7 mouse cellular contexts compared by ENCODE assay signal in the genomic region with DNA sequence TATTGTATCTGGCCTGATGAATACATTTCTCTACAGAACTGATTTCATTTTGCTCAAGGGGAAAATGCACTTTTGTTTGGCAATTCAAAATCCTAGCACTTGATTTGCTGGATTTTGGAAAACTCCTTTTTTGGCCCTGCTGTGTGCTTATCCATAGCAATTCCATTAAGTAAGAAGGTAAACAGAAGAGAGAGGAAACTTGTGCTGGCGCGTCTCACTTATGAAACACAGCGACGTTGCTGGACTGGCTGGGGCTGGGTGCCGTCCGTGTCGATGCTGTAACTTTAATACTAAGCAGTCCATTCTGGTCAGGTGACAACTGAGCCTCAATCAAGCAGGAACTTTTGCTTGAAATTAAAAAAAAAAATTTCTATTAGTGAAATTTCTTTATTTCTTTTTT. TPM values are rescaled to one million over a fixed set of nuclear protein-coding genes. Genes with fewer than 3 reads are reported as not detected.
DNase-seq lines count a peak whose midpoint lies in the region; ATAC-seq and TF ChIP-seq lines count a peak whose summit lies in the region.

No protein-coding gene starts in this region.

- WGBS in midbrain, embryonic 11.5 days: 8% methylated on average over 7 of the region's 7 CpGs
- WGBS in midbrain, postnatal 0 days: 15% methylated on average over 7 of the region's 7 CpGs
- WGBS in forebrain, embryonic 15.5 days: 10% methylated on average over 7 of the region's 7 CpGs
- WGBS in intestine, embryonic 16.5 days: 16% methylated on average over 7 of the region's 7 CpGs
- 5% methylated on average over 7 of the region's 7 CpGs for WGBS in stomach, embryonic 16.5 days

- no peaks in the 10 kb centered on the region for H3K27me3 ChIP-seq in midbrain, embryonic 11.5 days (ENCODE audit: control insufficient read depth, insufficient read depth, low read length)
- no peaks in the 10 kb centered on the region for H3K27me3 ChIP-seq in midbrain, postnatal 0 days (ENCODE audit: insufficient read depth, low read length)
- H3K27me3 ChIP-seq in forebrain, embryonic 15.5 days: no peaks in the 10 kb centered on the region
- no peaks in the 10 kb centered on the region for H3K27me3 ChIP-seq in intestine, embryonic 16.5 days (replicated peaks; ENCODE audit: control insufficient read depth, insufficient read depth, low read length)
- H3K27me3 ChIP-seq in stomach, embryonic 16.5 days (ENCODE audit: control insufficient read depth, insufficient read depth, low read length): no peaks in the 10 kb centered on the region

- H3K4me3 ChIP-seq in midbrain, embryonic 11.5 days (ENCODE audit: low read depth, low read length): no peak overlapping the region
- no peak overlapping the region for H3K4me3 ChIP-seq in midbrain, postnatal 0 days (ENCODE audit: low read depth, low read length)
- H3K4me3 ChIP-seq in forebrain, embryonic 15.5 days: no peak overlapping the region
- no peak overlapping the region for H3K4me3 ChIP-seq in intestine, embryonic 16.5 days (ENCODE audit: low read length)
- no peak overlapping the region for H3K4me3 ChIP-seq in stomach, embryonic 16.5 days (replicated peaks; ENCODE audit: low read length)

- ATAC-seq in midbrain, embryonic 11.5 days (ENCODE audit: low FRiP score): no peak
- no peak for ATAC-seq in midbrain, postnatal 0 days (ENCODE audit: low FRiP score)
- ATAC-seq in forebrain, embryonic 15.5 days (replicated peaks): 0 out of 2 replicates have a peak, but pooled peaks have one; percentile 42
- peak; percentile 28; the same call in 1 of the 2 replicates for ATAC-seq in intestine, embryonic 16.5 days
- no peak; the same call in 1 of the 2 replicates for ATAC-seq in stomach, embryonic 16.5 days (ENCODE audit: insufficient read depth, low FRiP score)
- no peak for ATAC-seq in activated CD4-positive, CD25-positive, alpha-beta regulatory T cell, adult 4 months

- TF ChIP-seq CTCF in midbrain, postnatal 0 days (IDR thresholded peaks at IDR 0.05): no peak

- peaks cover 16% of the 10 kb centered on the region for H3K36me3 ChIP-seq in midbrain, embryonic 11.5 days (ENCODE audit: control insufficient read depth, insufficient read depth, low read length)
- H3K36me3 ChIP-seq in midbrain, postnatal 0 days (ENCODE audit: insufficient read depth, low read length): peaks cover 28% of the 10 kb centered on the region
- H3K36me3 ChIP-seq in forebrain, embryonic 15.5 days: peaks cover 36% of the 10 kb centered on the region
- peaks cover 23% of the 10 kb centered on the region for H3K36me3 ChIP-seq in intestine, embryonic 16.5 days (ENCODE audit: control insufficient read depth, insufficient read depth, low read length)
- peaks cover 19% of the 10 kb centered on the region; the same call in 1 of the 2 replicates for H3K36me3 ChIP-seq in stomach, embryonic 16.5 days (ENCODE audit: control insufficient read depth, insufficient read depth, low read length)

- peak; percentile 88 for DNase-seq in midbrain, embryonic 11.5 days (ENCODE audit: low spot score, missing footprints)
- DNase-seq in midbrain, postnatal 0 days (ENCODE audit: low spot score): no peak
- DNase-seq in T-cell, adult 2 months (ENCODE audit: low spot score): no peak

- H3K4me2 ChIP-seq in midbrain, embryonic 11.5 days: peak overlapping the region; percentile 11; the same call in 1 of the 2 replicates
- no peak overlapping the region for H3K4me2 ChIP-seq in midbrain, postnatal 0 days (ENCODE audit: low read depth, low read length, poor library complexity, severe bottlenecking)
- no peak overlapping the region for H3K4me2 ChIP-seq in forebrain, embryonic 15.5 days (replicated peaks)
- H3K4me2 ChIP-seq in intestine, embryonic 16.5 days (ENCODE audit: low read depth, low read length): no peak overlapping the region
- H3K4me2 ChIP-seq in stomach, embryonic 16.5 days (ENCODE audit: low read depth, low read length): peak overlapping the region; percentile 11; the same call in 1 of the 2 replicates

- no peaks in the 10 kb centered on the region for H3K9me3 ChIP-seq in midbrain, embryonic 11.5 days (ENCODE audit: control insufficient read depth, low read length)
- no peaks in the 10 kb centered on the region for H3K9me3 ChIP-seq in midbrain, postnatal 0 days (ENCODE audit: low read length)
- no peaks in the 10 kb centered on the region for H3K9me3 ChIP-seq in forebrain, embryonic 15.5 days
- H3K9me3 ChIP-seq in intestine, embryonic 16.5 days (ENCODE audit: control insufficient read depth, low read length): no peaks in the 10 kb centered on the region
- no peaks in the 10 kb centered on the region for H3K9me3 ChIP-seq in stomach, embryonic 16.5 days (replicated peaks; ENCODE audit: control insufficient read depth, low read length)

- H3K9ac ChIP-seq in midbrain, embryonic 11.5 days (ENCODE audit: low read length): no peak overlapping the region
- no peak overlapping the region for H3K9ac ChIP-seq in midbrain, postnatal 0 days (replicated peaks; ENCODE audit: low read length, poor library complexity, severe bottlenecking)
- no peak overlapping the region for H3K9ac ChIP-seq in forebrain, embryonic 15.5 days (replicated peaks)
- no peak overlapping the region for H3K9ac ChIP-seq in intestine, embryonic 16.5 days (ENCODE audit: low read depth, low read length)
- no peak overlapping the region for H3K9ac ChIP-seq in stomach, embryonic 16.5 days (ENCODE audit: low read length)

- H3K27ac ChIP-seq in midbrain, embryonic 11.5 days (ENCODE audit: low read depth, low read length): no peak overlapping the region
- no peak overlapping the region for H3K27ac ChIP-seq in midbrain, postnatal 0 days (ENCODE audit: low read depth, low read length)
- no peak overlapping the region for H3K27ac ChIP-seq in forebrain, embryonic 15.5 days (replicated peaks)
- peak overlapping the region; percentile 47; the same call in 1 of the 2 replicates for H3K27ac ChIP-seq in intestine, embryonic 16.5 days (ENCODE audit: low read length)
- H3K27ac ChIP-seq in stomach, embryonic 16.5 days (ENCODE audit: low read length): peak overlapping the region; percentile 77

- H3K4me1 ChIP-seq in midbrain, embryonic 11.5 days (ENCODE audit: control insufficient read depth, insufficient read depth, low read length): peaks cover 14% of the 10 kb centered on the region
- H3K4me1 ChIP-seq in midbrain, postnatal 0 days (ENCODE audit: insufficient read depth, low read length): peaks cover 14% of the 10 kb centered on the region
- peaks cover 36% of the 10 kb centered on the region for H3K4me1 ChIP-seq in forebrain, embryonic 15.5 days
- peaks cover 24% of the 10 kb centered on the region for H3K4me1 ChIP-seq in intestine, embryonic 16.5 days (ENCODE audit: control insufficient read depth, insufficient read depth, low read length)
- H3K4me1 ChIP-seq in stomach, embryonic 16.5 days (ENCODE audit: control insufficient read depth, insufficient read depth, low read length): peaks cover 26% of the 10 kb centered on the region

RNA-seq across cellular contexts. Expression of a gene that starts 8.6 kb away (rescaled TPM):
- polyA plus RNA-seq in midbrain, embryonic 11.5 days (2014; fragmentation: Nextera tagmentation; extraction: Ambion mirVana): 54.6 and 59.5 TPM in 2 replicates
- total RNA-seq in midbrain, postnatal 0 days (2014; rRNA removed): 63.9 and 75.1 TPM in 2 replicates
- polyA plus RNA-seq in midbrain, postnatal 0 days (2015; fragmentation: Nextera tagmentation; extraction: Ambion mirVana): 153 and 157 TPM in 2 replicates
- 79.0 and 80.2 TPM in 2 replicates for polyA plus RNA-seq in forebrain, embryonic 15.5 days (2015; fragmentation: Nextera tagmentation; extraction: Ambion mirVana)
- 66.9 and 71.5 TPM in 2 replicates for polyA plus RNA-seq in intestine, embryonic 16.5 days (2015; fragmentation: Nextera tagmentation; extraction: Ambion mirVana)
- 99.4 and 107 TPM in 2 replicates for polyA plus RNA-seq in stomach, embryonic 16.5 days (2015; fragmentation: Nextera tagmentation; extraction: Ambion mirVana)
- 100 to 1,000 TPM; 111 to 134 TPM for polyA plus RNA-seq in activated CD4-positive, CD25-positive, alpha-beta regulatory T cell, adult 4 months (2017; shearing (Covaris generic))

Comparison
In these comparisons a context has a peak if more than half of its experiments do, and no peak if none do; other contexts are left out.
1. H3K4me2 ChIP-seq: peak in midbrain, embryonic 11.5 days (single experiment) and stomach, embryonic 16.5 days (single experiment); none in midbrain, postnatal 0 days (single experiment), forebrain, embryonic 15.5 days (single experiment) and intestine, embryonic 16.5 days (single experiment).
2. ATAC-seq: peak in forebrain, embryonic 15.5 days (single experiment) and intestine, embryonic 16.5 days (single experiment); none in midbrain, embryonic 11.5 days (single experiment), midbrain, postnatal 0 days (single experiment), stomach, embryonic 16.5 days (single experiment) and activated CD4-positive, CD25-positive, alpha-beta regulatory T cell, adult 4 months (single experiment).
3. H3K27ac ChIP-seq: peak in intestine, embryonic 16.5 days (single experiment) and stomach, embryonic 16.5 days (single experiment); none in midbrain, embryonic 11.5 days (single experiment), midbrain, postnatal 0 days (single experiment) and forebrain, embryonic 15.5 days (single experiment).